Mouse (Mus musculus): Measurements from ENCODE around the gene Kcnmb1. TPM values are rescaled to one million over a fixed set of nuclear protein-coding genes. Genes with fewer than 3 reads are reported as not detected.

Gene Kcnmb1
- polyA plus RNA-seq, 1 experiment from 2014 or later: 0.22 TPM

GRCm38 (mm10) chr11:33925778-33926177 lies 37.0 kb upstream of the Kcnmb1 start:
- no peaks in the 10 kb centered on the region for H3K27me3 ChIP-seq (ENCODE audit: control insufficient read depth, insufficient read depth, low read length)
- H3K4me2 ChIP-seq (ENCODE audit: low read depth, low read length): no peak overlapping the region
- ATAC-seq (replicated peaks; ENCODE audit: insufficient number of reproducible peaks, low FRiP score, low TSS enrichment, low read depth) (no peak), DNase-seq (ENCODE audit: low spot score) (no peak)
- H3K36me3 ChIP-seq (replicated peaks; ENCODE audit: control insufficient read depth, insufficient read depth, low read depth, low read length): no peaks in the 10 kb centered on the region
- no peak overlapping the region for H3K27ac ChIP-seq (replicated peaks; ENCODE audit: low read depth, low read length)
- H3K4me1 ChIP-seq (ENCODE audit: control insufficient read depth, insufficient read depth, low read length): no peaks in the 10 kb centered on the region
- H3K9me3 ChIP-seq (replicated peaks; ENCODE audit: control insufficient read depth, low read length): no peaks in the 10 kb centered on the region
- WGBS: 75% methylated on average over 8 of the region's 8 CpGs
- no peak overlapping the region for H3K9ac ChIP-seq (replicated peaks; ENCODE audit: low read length)
- no peak overlapping the region for H3K4me3 ChIP-seq (ENCODE audit: low read depth, low read length)

DNA sequence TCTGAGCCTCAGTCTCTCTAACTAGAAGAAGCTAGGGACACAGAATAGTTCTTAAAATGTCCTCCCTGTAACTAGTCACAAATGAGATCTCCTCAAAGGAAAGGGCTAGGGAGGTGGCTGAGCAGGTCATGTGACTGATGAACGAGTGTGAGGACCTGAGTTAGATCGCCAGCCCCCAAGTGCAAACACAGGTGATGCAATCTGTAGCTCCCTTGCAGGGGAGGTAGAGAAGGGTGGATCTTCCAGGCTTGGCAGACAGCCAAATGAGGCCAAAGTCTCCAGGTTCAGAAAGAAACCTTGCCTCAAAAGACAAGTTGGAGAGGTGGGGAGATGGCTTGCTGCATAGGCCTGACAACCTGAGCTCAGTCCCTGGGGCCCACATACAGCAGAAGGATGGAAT lies 36.3 kb upstream of the Kcnmb1 start:
- DNase-seq (ENCODE audit: low spot score): no peak
- H3K4me3 ChIP-seq (ENCODE audit: low read depth, low read length): no peak overlapping the region
- no peaks in the 10 kb centered on the region for H3K9me3 ChIP-seq (replicated peaks; ENCODE audit: control insufficient read depth, low read length)
- 71% methylated on average over 2 of the region's 2 CpGs for WGBS
- no peaks in the 10 kb centered on the region for H3K27me3 ChIP-seq (ENCODE audit: control insufficient read depth, insufficient read depth, low read length)
- no peaks in the 10 kb centered on the region for H3K4me1 ChIP-seq (ENCODE audit: control insufficient read depth, insufficient read depth, low read length)
- no peak overlapping the region for H3K4me2 ChIP-seq (ENCODE audit: low read depth, low read length)
- no peaks in the 10 kb centered on the region for H3K36me3 ChIP-seq (replicated peaks; ENCODE audit: control insufficient read depth, insufficient read depth, low read depth, low read length)
- H3K9ac ChIP-seq (replicated peaks; ENCODE audit: low read length): no peak overlapping the region
- no peak for ATAC-seq (replicated peaks; ENCODE audit: insufficient number of reproducible peaks, low FRiP score, low TSS enrichment, low read depth)
- no peak overlapping the region for H3K27ac ChIP-seq (replicated peaks; ENCODE audit: low read depth, low read length)

DNA sequence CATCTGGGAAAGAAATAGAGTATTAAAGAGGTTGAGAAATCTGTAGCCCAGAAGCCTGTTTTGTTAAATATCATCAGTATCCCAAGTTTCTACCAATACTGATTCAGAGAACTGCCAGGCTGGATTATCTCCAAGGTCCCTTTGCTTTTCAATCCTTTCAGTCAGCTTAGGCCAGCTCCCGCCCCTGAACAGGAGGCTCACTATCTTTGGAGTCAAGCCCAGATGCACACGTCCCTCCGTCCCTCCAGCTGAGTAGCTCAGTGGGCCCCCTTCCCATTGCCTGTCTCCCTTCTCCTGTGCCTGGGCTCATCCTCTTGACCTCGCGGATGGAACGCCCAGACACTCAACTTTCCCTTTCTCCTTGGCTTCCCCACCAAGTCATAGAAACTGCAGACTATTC lies 35.5 kb upstream of the Kcnmb1 start:
- DNase-seq (ENCODE audit: low spot score) (no peak), ATAC-seq (replicated peaks; ENCODE audit: insufficient number of reproducible peaks, low FRiP score, low TSS enrichment, low read depth) (no peak)
- no peaks in the 10 kb centered on the region for H3K27me3 ChIP-seq (ENCODE audit: control insufficient read depth, insufficient read depth, low read length)
- H3K36me3 ChIP-seq (replicated peaks; ENCODE audit: control insufficient read depth, insufficient read depth, low read depth, low read length): no peaks in the 10 kb centered on the region
- no peak overlapping the region for H3K27ac ChIP-seq (replicated peaks; ENCODE audit: low read depth, low read length)
- no peaks in the 10 kb centered on the region for H3K9me3 ChIP-seq (replicated peaks; ENCODE audit: control insufficient read depth, low read length)
- no peak overlapping the region for H3K9ac ChIP-seq (replicated peaks; ENCODE audit: low read length)
- no peak overlapping the region for H3K4me3 ChIP-seq (ENCODE audit: low read depth, low read length)
- H3K4me2 ChIP-seq (ENCODE audit: low read depth, low read length): no peak overlapping the region
- 71% methylated on average over 6 of the region's 6 CpGs for WGBS
- no peaks in the 10 kb centered on the region for H3K4me1 ChIP-seq (ENCODE audit: control insufficient read depth, insufficient read depth, low read length)

DNA sequence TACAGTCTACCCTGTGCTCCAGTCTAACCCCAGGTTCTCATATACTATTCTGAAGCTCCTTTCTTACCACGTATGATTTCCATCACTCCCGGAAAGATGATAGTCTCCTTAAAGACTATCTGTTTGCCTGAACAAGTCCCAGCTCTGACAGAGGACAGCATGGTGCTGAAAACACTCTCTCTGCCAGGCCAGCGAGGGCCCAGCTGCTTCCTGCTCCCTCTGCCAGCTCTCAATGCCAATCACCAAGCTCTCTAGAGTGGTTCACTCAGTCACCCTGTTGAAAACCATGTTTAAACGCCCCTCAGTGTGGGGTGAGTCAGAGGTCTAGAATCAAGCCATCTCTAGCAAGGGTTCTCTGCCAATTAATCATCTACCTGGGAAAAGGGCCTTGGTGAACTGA lies 35.0 kb upstream of the Kcnmb1 start:
- Histone ChIP-seq H3K27ac (replicated peaks; ENCODE audit: low read depth, low read length) (no peak overlapping the region), H3K36me3 (replicated peaks; ENCODE audit: control insufficient read depth, insufficient read depth, low read depth, low read length) (no peaks in the 10 kb centered on the region), H3K4me2 (ENCODE audit: low read depth, low read length) (no peak overlapping the region), H3K9ac (replicated peaks; ENCODE audit: low read length) (no peak overlapping the region), H3K27me3 (ENCODE audit: control insufficient read depth, insufficient read depth, low read length) (no peaks in the 10 kb centered on the region), H3K4me1 (ENCODE audit: control insufficient read depth, insufficient read depth, low read length) (no peaks in the 10 kb centered on the region), H3K9me3 (replicated peaks; ENCODE audit: control insufficient read depth, low read length) (no peaks in the 10 kb centered on the region), H3K4me3 (ENCODE audit: low read depth, low read length) (no peak overlapping the region)
- WGBS: 78% methylated on average over 4 of the region's 4 CpGs
- no peak for DNase-seq (ENCODE audit: low spot score)
- ATAC-seq (replicated peaks; ENCODE audit: insufficient number of reproducible peaks, low FRiP score, low TSS enrichment, low read depth): no peak

DNA sequence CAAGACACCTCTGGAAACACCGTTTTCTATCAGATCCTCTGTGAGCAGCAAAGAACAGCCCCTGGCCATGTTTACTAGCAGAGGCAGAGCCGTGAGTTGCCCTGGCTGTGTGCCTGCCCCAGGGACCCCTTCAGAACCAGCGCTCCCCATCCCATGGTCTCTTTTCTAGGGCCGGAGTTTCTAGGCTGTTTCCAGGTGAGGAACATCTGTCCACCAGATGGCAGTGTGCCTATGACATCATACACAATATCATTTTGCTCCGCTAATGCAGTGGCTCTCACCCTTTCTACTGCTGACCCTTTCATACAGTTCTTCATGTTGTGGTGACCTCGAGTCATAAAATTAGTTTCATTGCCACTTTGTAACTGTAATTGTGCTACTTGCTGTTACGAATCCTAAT lies 34.2 kb upstream of the Kcnmb1 start:
- peak; percentile 85 for DNase-seq (ENCODE audit: low spot score)
- 0 out of 2 replicates have a peak, but pooled peaks have one; percentile 45 for ATAC-seq (replicated peaks; ENCODE audit: insufficient number of reproducible peaks, low FRiP score, low TSS enrichment, low read depth)
- 21% methylated on average over 7 of the region's 7 CpGs for WGBS
- Histone ChIP-seq H3K4me2 (ENCODE audit: low read depth, low read length) (no peak overlapping the region), H3K27ac (replicated peaks; ENCODE audit: low read depth, low read length) (no peak overlapping the region), H3K27me3 (ENCODE audit: control insufficient read depth, insufficient read depth, low read length) (no peaks in the 10 kb centered on the region), H3K4me3 (ENCODE audit: low read depth, low read length) (no peak overlapping the region), H3K9me3 (replicated peaks; ENCODE audit: control insufficient read depth, low read length) (no peaks in the 10 kb centered on the region), H3K4me1 (ENCODE audit: control insufficient read depth, insufficient read depth, low read length) (no peaks in the 10 kb centered on the region), H3K9ac (replicated peaks; ENCODE audit: low read length) (no peak overlapping the region), H3K36me3 (replicated peaks; ENCODE audit: control insufficient read depth, insufficient read depth, low read depth, low read length) (no peaks in the 10 kb centered on the region)

DNA sequence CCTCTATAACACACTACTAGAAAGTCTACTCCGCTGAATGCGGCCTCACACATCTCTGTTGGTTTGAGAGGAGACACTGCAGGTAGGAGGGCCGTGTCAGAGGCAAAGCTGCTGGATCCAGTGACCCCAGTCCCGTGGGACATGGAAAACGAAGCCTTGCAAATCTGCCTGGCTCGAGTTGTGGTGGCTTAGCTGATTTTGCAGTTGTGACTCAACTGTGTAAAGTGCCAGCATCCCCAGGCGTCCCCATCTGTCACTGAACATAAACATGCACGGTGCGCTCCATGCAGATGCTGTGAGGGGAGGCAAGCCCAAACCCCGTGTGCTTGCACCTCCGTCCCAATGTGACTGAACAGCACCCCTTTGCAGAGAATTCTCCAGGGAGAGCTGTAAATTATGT lies 33.4 kb upstream of the Kcnmb1 start:
- ATAC-seq (replicated peaks; ENCODE audit: insufficient number of reproducible peaks, low FRiP score, low TSS enrichment, low read depth) (no peak), DNase-seq (ENCODE audit: low spot score) (no peak)
- no peaks in the 10 kb centered on the region for H3K36me3 ChIP-seq (replicated peaks; ENCODE audit: control insufficient read depth, insufficient read depth, low read depth, low read length)
- no peak overlapping the region for H3K9ac ChIP-seq (replicated peaks; ENCODE audit: low read length)
- H3K27ac ChIP-seq (replicated peaks; ENCODE audit: low read depth, low read length): no peak overlapping the region
- no peak overlapping the region for H3K4me2 ChIP-seq (ENCODE audit: low read depth, low read length)
- 68% methylated on average over 11 of the region's 11 CpGs for WGBS
- H3K27me3 ChIP-seq (ENCODE audit: control insufficient read depth, insufficient read depth, low read length): no peaks in the 10 kb centered on the region
- H3K4me1 ChIP-seq (ENCODE audit: control insufficient read depth, insufficient read depth, low read length): no peaks in the 10 kb centered on the region
- no peaks in the 10 kb centered on the region for H3K9me3 ChIP-seq (replicated peaks; ENCODE audit: control insufficient read depth, low read length)
- no peak overlapping the region for H3K4me3 ChIP-seq (ENCODE audit: low read depth, low read length)

DNA sequence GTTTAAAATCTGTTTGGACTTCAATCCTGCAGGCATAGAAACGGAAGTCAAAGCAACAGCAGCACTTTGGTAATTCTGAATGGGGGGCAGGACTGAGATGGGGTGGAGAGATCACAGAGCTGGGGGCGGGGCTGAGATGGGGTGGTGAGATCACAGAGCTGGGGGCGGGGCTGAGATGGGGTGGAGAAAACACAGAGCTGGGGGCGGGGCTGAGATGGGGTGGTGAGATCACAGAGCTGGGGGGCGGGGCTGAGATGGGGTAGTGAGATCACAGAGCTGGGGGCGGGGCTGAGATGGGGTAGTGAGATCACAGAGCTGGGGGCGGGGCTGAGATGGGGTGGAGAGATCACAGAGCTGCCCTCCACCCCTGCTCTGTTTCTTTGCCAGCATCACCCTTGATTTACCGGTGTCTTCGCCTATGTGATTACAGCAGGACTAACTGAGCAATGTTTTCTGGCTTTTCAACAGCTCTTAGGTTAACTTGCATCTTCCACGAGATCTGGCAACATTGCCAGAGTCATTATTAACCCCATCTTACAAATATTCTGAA lies 30.9 kb upstream of the Kcnmb1 start:
- no peaks in the 10 kb centered on the region for H3K36me3 ChIP-seq (replicated peaks; ENCODE audit: control insufficient read depth, insufficient read depth, low read depth, low read length)
- WGBS: 16% methylated on average over 7 of the region's 10 CpGs
- no peak overlapping the region for H3K4me3 ChIP-seq (ENCODE audit: low read depth, low read length)
- no peak overlapping the region for H3K9ac ChIP-seq (replicated peaks; ENCODE audit: low read length)
- H3K9me3 ChIP-seq (replicated peaks; ENCODE audit: control insufficient read depth, low read length): no peaks in the 10 kb centered on the region
- H3K27me3 ChIP-seq (ENCODE audit: control insufficient read depth, insufficient read depth, low read length): no peaks in the 10 kb centered on the region
- no peak overlapping the region for H3K27ac ChIP-seq (replicated peaks; ENCODE audit: low read depth, low read length)
- no peaks in the 10 kb centered on the region for H3K4me1 ChIP-seq (ENCODE audit: control insufficient read depth, insufficient read depth, low read length)
- no peak overlapping the region for H3K4me2 ChIP-seq (ENCODE audit: low read depth, low read length)
- ATAC-seq (replicated peaks; ENCODE audit: insufficient number of reproducible peaks, low FRiP score, low TSS enrichment, low read depth) (no peak), DNase-seq (ENCODE audit: low spot score) (peak; percentile 65)

DNA sequence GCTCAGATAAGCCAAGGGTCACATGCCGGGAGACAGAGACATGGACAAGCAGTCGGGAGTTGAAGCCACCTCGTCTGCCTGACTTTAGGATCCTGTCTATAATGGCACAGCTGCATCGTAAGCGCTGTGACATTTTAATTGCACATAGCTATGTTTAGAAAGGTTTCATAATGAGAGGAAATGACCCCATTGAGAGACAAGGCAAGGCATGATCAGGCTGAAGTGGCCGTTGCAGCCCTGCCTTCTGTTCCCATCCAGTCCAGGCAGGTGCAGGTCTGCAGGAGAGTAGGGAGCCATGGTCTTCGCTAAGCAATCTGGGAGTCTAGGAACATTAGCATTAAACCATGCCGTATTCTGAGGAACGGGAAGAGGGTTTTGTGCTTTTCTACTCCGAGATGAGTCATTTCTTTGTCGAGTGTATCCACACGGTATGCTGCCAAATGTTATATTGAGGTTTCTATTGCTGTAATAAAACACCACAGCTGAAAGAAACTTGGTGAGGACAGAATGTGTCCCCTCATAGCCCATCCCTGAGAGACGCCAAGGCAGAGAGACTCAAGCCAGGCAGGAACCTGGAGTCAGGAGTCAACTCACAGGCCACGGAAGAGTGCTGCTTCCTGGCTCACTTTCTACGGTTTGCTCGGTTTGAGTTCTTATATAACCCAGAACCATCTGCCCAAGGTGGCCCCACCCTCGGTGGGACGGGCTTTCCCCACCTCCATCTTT lies 30.3 kb upstream of the Kcnmb1 start:
- no peak overlapping the region for H3K4me2 ChIP-seq (ENCODE audit: low read depth, low read length)
- no peak for ATAC-seq (replicated peaks; ENCODE audit: insufficient number of reproducible peaks, low FRiP score, low TSS enrichment, low read depth)
- H3K9ac ChIP-seq (replicated peaks; ENCODE audit: low read length): no peak overlapping the region

More for the DNA sequence above, 30.3 kb upstream of the Kcnmb1 start:
- Histone ChIP-seq H3K4me3 (ENCODE audit: low read depth, low read length) (no peak overlapping the region), H3K27ac (replicated peaks; ENCODE audit: low read depth, low read length) (no peak overlapping the region), H3K4me1 (ENCODE audit: control insufficient read depth, insufficient read depth, low read length) (no peaks in the 10 kb centered on the region), H3K27me3 (ENCODE audit: control insufficient read depth, insufficient read depth, low read length) (no peaks in the 10 kb centered on the region), H3K36me3 (replicated peaks; ENCODE audit: control insufficient read depth, insufficient read depth, low read depth, low read length) (no peaks in the 10 kb centered on the region), H3K9me3 (replicated peaks; ENCODE audit: control insufficient read depth, low read length) (no peaks in the 10 kb centered on the region)
- WGBS: 69% methylated on average over 18 of the region's 18 CpGs
- no peak for DNase-seq (ENCODE audit: low spot score)
